Mouse (Mus musculus) G1E-ER4 (cell line): ENCODE results near the gene Gabarap. TPM values are rescaled to one million over a fixed set of nuclear protein-coding genes. Genes with fewer than 3 reads are reported as not detected.

ENCODE experiments used
- GATA1 ChIP-seq: IDR thresholded peaks from one replicate; pipeline ENCODE4 v1.8.0; 2012; ENCODE audit warnings: low read length, inconsistent platforms
- polyA plus RNA-seq: library from polyadenylated mRNA; stranded (reverse); fragments of >175 nt; gene quantifications from 2 replicates; pipeline ENCODE4 v1.2.3, GENCODE M21; 2012

Gabarap gene
- polyA plus RNA-seq, 1 experiment = 205 TPM

DNA sequence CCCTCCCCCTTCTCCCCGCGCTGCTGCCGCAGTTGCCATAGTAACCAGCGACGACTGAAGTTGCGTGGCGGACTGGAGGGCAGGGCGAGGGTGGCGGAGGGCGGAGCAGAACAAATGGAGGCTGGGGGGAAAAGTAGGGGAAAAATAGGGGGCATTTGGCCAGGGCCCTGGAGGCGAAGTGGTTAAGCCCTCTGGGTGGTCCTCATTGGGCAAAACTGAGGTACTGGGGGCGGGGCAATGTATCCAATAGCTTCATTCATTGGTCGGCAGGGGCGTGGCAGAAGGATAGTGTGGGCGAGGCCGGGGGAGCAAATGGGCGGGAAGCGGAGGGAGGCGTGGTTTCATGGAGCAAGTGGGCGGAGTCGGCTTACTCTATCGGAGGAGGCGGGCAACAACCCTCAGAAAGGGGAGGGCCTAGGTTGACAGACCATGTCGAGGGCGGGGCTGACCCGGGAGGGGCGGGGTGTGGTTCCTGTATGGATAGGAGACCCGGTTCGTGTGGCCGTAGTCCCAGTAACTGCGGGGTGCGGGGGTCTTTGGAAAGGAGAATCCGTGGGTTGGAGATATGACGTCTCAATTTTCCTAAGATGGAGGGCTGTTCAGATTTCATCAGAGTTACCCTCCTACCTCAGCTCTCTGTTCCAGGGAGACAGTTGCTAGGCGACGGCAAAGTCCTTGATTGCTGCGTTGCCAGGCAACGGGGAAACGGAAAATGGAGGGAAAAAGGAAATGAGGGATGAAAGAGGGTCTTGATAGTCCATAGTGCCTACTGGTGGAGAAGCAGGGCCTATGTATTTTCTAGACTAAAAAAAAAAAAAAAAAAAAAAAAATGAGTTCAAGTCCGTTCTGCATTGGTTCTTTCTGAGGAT lies 30.6 kb downstream of the Gabarap start:
- no peak for TF ChIP-seq GATA1

GRCm38 (mm10) chr11:70023481-70024150 lies 32.7 kb downstream of the Gabarap start:
- no peak for TF ChIP-seq GATA1

GRCm38 (mm10) chr11:70024151-70024514 lies 33.2 kb downstream of the Gabarap start:
- TF ChIP-seq GATA1 = no peak

DNA sequence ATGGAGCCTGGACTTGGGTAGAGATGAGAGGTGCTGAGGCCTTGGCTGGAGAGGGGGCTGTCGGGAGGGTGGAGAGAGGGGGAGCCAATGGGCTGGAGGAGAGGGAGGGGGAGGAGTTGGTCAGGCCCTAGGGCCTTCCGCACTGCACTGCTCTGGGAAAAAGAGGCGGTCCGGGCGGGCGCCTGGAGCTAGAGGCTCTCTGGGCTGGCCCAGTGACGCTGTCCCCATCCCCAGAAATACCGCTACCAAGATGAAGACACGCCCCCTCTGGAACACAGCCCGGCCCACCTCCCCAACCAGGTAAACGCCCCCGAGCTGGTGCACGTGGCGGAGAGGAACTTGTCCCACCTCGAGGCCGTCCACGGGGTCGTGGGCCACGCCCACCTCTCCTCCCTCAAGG lies 35.7 kb downstream of the Gabarap start:
- no peak for TF ChIP-seq GATA1

GRCm38 (mm10) chr11:70027397-70027796 lies 36.5 kb downstream of the Gabarap start:
- TF ChIP-seq GATA1 = no peak

- TF ChIP-seq GATA1 = no peak
Observed at GRCm38 (mm10) chr11:70028401-70029129, 37.6 kb downstream of the Gabarap start.

- TF ChIP-seq GATA1 = no peak
Observed at GRCm38 (mm10) chr11:70029130-70029801, 38.3 kb downstream of the Gabarap start.

DNA sequence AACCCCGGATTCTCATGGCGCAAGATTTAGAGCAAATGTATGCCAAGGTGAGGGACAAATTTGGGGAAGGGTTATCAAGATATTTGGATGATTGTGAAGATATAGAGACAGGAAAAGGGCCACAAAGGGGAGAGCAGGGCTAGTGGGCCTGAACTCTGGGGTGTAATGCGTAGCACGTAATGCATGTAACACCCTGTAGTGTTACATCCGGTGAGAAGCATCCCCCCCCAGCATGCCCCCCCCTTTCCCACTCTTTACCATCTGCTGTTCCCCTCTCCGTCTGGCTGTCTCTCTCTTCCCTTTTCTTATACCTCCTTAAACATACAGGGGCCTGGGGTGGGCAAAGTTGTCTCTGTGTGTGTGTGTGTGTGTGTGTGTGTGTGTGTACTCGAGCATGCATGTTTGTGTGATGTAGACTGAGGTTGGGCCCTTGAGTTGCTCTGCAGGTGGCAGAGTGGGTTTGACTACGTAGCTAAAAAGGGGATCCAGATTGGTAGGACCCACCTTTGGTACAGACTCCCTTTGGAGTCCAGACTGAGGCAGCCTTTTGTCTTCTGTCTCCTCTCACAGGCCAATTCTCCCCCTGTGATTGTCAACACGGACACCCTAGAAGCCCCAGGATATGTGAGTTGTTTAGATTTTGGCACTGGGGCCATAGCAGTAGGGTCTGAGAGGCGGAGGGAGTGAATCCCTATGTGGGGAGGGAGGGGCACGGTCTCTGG lies 39.0 kb downstream of the Gabarap start:
- no peak for TF ChIP-seq GATA1

GRCm38 (mm10) chr11:70030651-70031320 lies 39.8 kb downstream of the Gabarap start:
- no peak for TF ChIP-seq GATA1

GRCm38 (mm10) chr11:70031321-70031670 lies 40.4 kb downstream of the Gabarap start:
- TF ChIP-seq GATA1 = no peak

DNA sequence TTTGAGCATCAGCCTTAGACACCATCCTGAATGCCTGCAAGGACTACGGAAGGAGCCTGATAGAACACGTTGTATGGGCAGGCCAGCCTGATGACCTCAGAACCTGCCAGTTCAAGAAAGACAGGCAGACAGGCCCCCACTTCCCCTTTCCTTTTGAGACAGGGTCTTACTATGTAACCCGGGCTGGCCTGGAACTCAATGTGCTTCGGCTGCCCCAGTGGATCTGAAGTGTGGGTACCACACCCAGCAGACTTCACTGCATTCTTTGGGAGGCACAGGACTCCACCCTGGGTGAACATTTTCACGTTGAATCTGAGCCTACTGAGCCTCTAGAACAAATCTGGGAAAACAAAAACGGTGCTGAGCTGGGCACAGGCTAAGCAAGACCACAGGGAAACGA lies 47.2 kb downstream of the Gabarap start:
- TF ChIP-seq GATA1 = no peak

GRCm38 (mm10) chr11:70039631-70040030 lies 48.7 kb downstream of the Gabarap start:
- no peak for TF ChIP-seq GATA1

- no peak for TF ChIP-seq GATA1
Observed at GRCm38 (mm10) chr11:70040184-70040583, 49.2 kb downstream of the Gabarap start.

- no peak for TF ChIP-seq GATA1
Observed at GRCm38 (mm10) chr11:70042309-70043085, 51.6 kb downstream of the Gabarap start.

DNA sequence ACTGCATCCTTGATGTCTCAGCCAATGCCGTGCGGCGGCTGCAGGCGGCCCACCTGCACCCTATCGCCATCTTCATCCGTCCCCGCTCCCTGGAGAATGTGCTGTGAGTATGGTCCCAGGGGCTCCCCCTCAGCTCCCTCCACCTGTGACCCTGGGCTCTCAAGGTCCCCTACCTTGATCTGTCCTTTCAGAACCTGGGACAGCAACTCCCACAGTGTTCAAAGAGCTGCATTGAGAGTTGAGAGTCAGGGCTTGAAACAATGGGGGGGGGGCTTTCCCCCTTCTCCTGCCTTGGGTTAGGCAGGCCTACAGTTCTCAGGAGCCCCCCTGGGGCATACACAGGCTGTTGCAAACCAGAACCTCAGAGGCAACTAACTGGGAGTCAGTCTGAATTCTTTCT lies 52.7 kb downstream of the Gabarap start:
- TF ChIP-seq GATA1 = no peak

Other genes with a start within 250 kb of the Gabarap start
- 65.1 and 65.3 TPM in 2 replicates for gene Polr2a, start 232.5 kb upstream of the Gabarap start, polyA plus RNA-seq
- not detected in 2 replicates for gene Slc35g3, start 229.2 kb upstream of the Gabarap start, polyA plus RNA-seq
- 14.5 and 15.2 TPM in 2 replicates for gene Zbtb4, start 225.2 kb upstream of the Gabarap start, polyA plus RNA-seq
- gene Chrnb1, start 195.2 kb upstream of the Gabarap start, polyA plus RNA-seq = 0.03 and 0.11 TPM in 2 replicates
- gene Fgf11, start 189.3 kb upstream of the Gabarap start, polyA plus RNA-seq = 0.39 and 0.53 TPM in 2 replicates
- not detected in 2 replicates for gene Tmem102, start 185.5 kb upstream of the Gabarap start, polyA plus RNA-seq
- not detected in 2 replicates for gene Gm39566, start 175.8 kb upstream of the Gabarap start, polyA plus RNA-seq
- gene Spem2, start 172.7 kb upstream of the Gabarap start, polyA plus RNA-seq = not detected in 2 replicates
- not detected in 2 replicates for gene Spem1, start 169.0 kb upstream of the Gabarap start, polyA plus RNA-seq
- 0.99 and 1.1 TPM in 2 replicates for gene Nlgn2, start 153.4 kb upstream of the Gabarap start, polyA plus RNA-seq
- 404 and 460 TPM in 2 replicates for gene Tmem256, start 152.6 kb upstream of the Gabarap start, polyA plus RNA-seq
- 43.0 and 56.9 TPM in 2 replicates for gene Plscr3, start 144.8 kb upstream of the Gabarap start, polyA plus RNA-seq
- 0.09 and 0.91 TPM in 2 replicates for gene Tnk1, start 132.4 kb upstream of the Gabarap start, polyA plus RNA-seq
- not detected in 2 replicates for gene Tmem95, start 113.1 kb upstream of the Gabarap start, polyA plus RNA-seq
- gene Kctd11, start 109.7 kb upstream of the Gabarap start, polyA plus RNA-seq = 0.27 and 0.39 TPM in 2 replicates
- gene Acap1, start 95.6 kb upstream of the Gabarap start, polyA plus RNA-seq = 107 and 119 TPM in 2 replicates
- gene 2810408A11Rik, start 90.2 kb upstream of the Gabarap start, polyA plus RNA-seq = 1.0 and 1.5 TPM in 2 replicates
- gene Neurl4, start 90.1 kb upstream of the Gabarap start, polyA plus RNA-seq = 83.2 and 85.5 TPM in 2 replicates
- 246 and 266 TPM in 2 replicates for gene Gps2, start 77.3 kb upstream of the Gabarap start, polyA plus RNA-seq
- gene Eif5a, start 69.2 kb upstream of the Gabarap start, polyA plus RNA-seq = 3,518 and 5,018 TPM in 2 replicates
- 0.19 TPM in 1 of 2 replicates, not detected in the other for gene Ybx2, start 55.3 kb upstream of the Gabarap start, polyA plus RNA-seq
- 0.03 and 0.35 TPM in 2 replicates for gene Slc2a4, start 43.0 kb upstream of the Gabarap start, polyA plus RNA-seq
- gene Cldn7, start 26.4 kb upstream of the Gabarap start, polyA plus RNA-seq = not detected in 2 replicates
- 224 and 279 TPM in 2 replicates for gene Ctdnep1, start 10.0 kb upstream of the Gabarap start, polyA plus RNA-seq
- 7.7 and 13.2 TPM in 2 replicates for gene Elp5, start 8.6 kb upstream of the Gabarap start, polyA plus RNA-seq
- 92.5 and 117 TPM in 2 replicates for gene Phf23, start 4.6 kb downstream of the Gabarap start, polyA plus RNA-seq
- 59.6 and 66.9 TPM in 2 replicates for gene Dvl2, start 9.5 kb downstream of the Gabarap start, polyA plus RNA-seq
- gene Acadvl, start 24.3 kb downstream of the Gabarap start, polyA plus RNA-seq = 19.7 and 28.8 TPM in 2 replicates
- 7.4 and 7.6 TPM in 2 replicates for gene Dlg4, start 25.8 kb downstream of the Gabarap start, polyA plus RNA-seq
- gene Asgr1, start 62.9 kb downstream of the Gabarap start, polyA plus RNA-seq = not detected in 2 replicates
- not detected in 2 replicates for gene Asgr2, start 101.5 kb downstream of the Gabarap start, polyA plus RNA-seq
- gene Mgl2, start 139.2 kb downstream of the Gabarap start, polyA plus RNA-seq = not detected in 2 replicates
- gene Clec10a, start 165.1 kb downstream of the Gabarap start, polyA plus RNA-seq = 1.5 and 4.3 TPM in 2 replicates
- not detected in 2 replicates for gene Slc16a11, start 221.6 kb downstream of the Gabarap start, polyA plus RNA-seq
- 9.2 and 12.0 TPM in 2 replicates for gene Slc16a13, start 229.9 kb downstream of the Gabarap start, polyA plus RNA-seq
- gene Bcl6b, start 238.7 kb downstream of the Gabarap start, polyA plus RNA-seq = not detected in 2 replicates
- 88.8 and 123 TPM in 2 replicates for gene 0610010K14Rik, start 246.8 kb downstream of the Gabarap start, polyA plus RNA-seq
- 3.5 and 4.8 TPM in 2 replicates for gene Gm21988, start 248.7 kb downstream of the Gabarap start, polyA plus RNA-seq
- 142 and 145 TPM in 2 replicates for gene Rnasek, start 248.7 kb downstream of the Gabarap start, polyA plus RNA-seq